13 mouse cellular contexts compared by ENCODE assay signal in the genomic region with DNA sequence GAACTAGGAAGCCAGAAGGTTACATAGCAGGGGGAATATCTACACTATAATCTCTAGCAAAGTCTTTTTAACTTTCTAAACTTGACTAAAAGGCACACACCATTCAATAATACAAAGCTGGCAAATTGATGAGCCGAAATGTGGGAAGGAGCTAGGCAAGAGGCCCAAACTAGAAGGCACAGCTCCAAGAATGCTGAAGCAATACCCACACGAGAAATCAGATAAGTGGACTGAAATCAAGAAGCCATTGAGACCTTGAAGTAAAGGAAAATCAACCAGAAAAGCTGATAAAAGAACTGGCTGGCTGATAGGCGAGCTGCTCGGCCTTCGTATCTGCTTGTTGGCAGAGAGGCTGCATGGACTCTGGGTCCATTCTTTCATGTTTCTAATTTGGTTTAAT. TPM values are rescaled to one million over a fixed set of nuclear protein-coding genes. Genes with fewer than 3 reads are reported as not detected.
DNase-seq lines count a peak whose midpoint lies in the region; ATAC-seq lines count a peak whose summit lies in the region.
"Had no signal": no experiment of that assay in that cellular context is flagged by ENCODE, and none has a peak within 500 bp of the region (broad histone marks: within the 10 kb centered on the region; RNA-seq: fewer than 3 reads in every experiment).

No protein-coding gene starts in this region.

- H3K9ac ChIP-seq in midbrain, embryonic 14.5 days (replicated peaks; ENCODE audit: low read length) = no peak overlapping the region
- H3K9ac ChIP-seq in kidney, embryonic 15.5 days = no peak overlapping the region
- H3K9ac ChIP-seq: forebrain, embryonic 15.5 days; heart, embryonic 13.5 days; lung, embryonic 14.5 days had no signal

- 83% methylated on average over 5 of the region's 5 CpGs for WGBS in midbrain, embryonic 14.5 days
- 80% methylated on average over 5 of the region's 5 CpGs for WGBS in kidney, embryonic 15.5 days

- H3K36me3 ChIP-seq in midbrain, embryonic 14.5 days (ENCODE audit: control insufficient read depth, insufficient read depth, low read length) = no peaks in the 10 kb centered on the region
- H3K36me3 ChIP-seq in kidney, embryonic 15.5 days = no peaks in the 10 kb centered on the region
- H3K36me3 ChIP-seq: forebrain, embryonic 15.5 days; heart, embryonic 13.5 days had no signal

- DNase-seq in cerebellum, postnatal 10 days = peak; percentile 37 to 41
- no peak for DNase-seq in cerebellum, adult 11-12 months
- peak; percentile 70 for DNase-seq in ovary, adult 18-20 months (ENCODE audit: low spot score)
- DNase-seq in ovary, postnatal 14 days (ENCODE audit: low spot score) = no peak
- DNase-seq in brain, adult 2 months (ENCODE audit: low read depth, low spot score) = peak; percentile 33
- peak; percentile 23 to 29 for DNase-seq in right cerebral cortex, postnatal 10 days (ENCODE audit: low spot score in 2 of 2)
- DNase-seq in midbrain, embryonic 14.5 days = no peak
- DNase-seq: gastrocnemius, postnatal 10 days; lung, embryonic 14.5 days; spleen, adult 18-20 months had no signal

- H3K4me3 ChIP-seq in midbrain, embryonic 14.5 days (replicated peaks; ENCODE audit: low read depth, low read length) = no peak overlapping the region
- H3K4me3 ChIP-seq in kidney, embryonic 15.5 days (replicated peaks) = no peak overlapping the region
- H3K4me3 ChIP-seq: forebrain, embryonic 15.5 days; heart, embryonic 13.5 days had no signal

- no peak overlapping the region for H3K27ac ChIP-seq in midbrain, embryonic 14.5 days (replicated peaks; ENCODE audit: low read depth, low read length)
- no peak overlapping the region for H3K27ac ChIP-seq in kidney, embryonic 15.5 days
- H3K27ac ChIP-seq: forebrain, embryonic 15.5 days; heart, embryonic 13.5 days had no signal

- H3K27me3 ChIP-seq in midbrain, embryonic 14.5 days (ENCODE audit: control insufficient read depth, insufficient read depth, low read length) = no peaks in the 10 kb centered on the region
- H3K27me3 ChIP-seq in kidney, embryonic 15.5 days = no peaks in the 10 kb centered on the region
- H3K27me3 ChIP-seq: forebrain, embryonic 15.5 days; heart, embryonic 13.5 days had no signal

- no peak overlapping the region for H3K4me2 ChIP-seq in midbrain, embryonic 14.5 days (ENCODE audit: low read length)
- H3K4me2 ChIP-seq in kidney, embryonic 15.5 days = no peak overlapping the region
- H3K4me2 ChIP-seq: forebrain, embryonic 15.5 days; heart, embryonic 13.5 days; lung, embryonic 14.5 days had no signal

- H3K4me1 ChIP-seq in midbrain, embryonic 14.5 days (ENCODE audit: control insufficient read depth, insufficient read depth, low read length) = no peaks in the 10 kb centered on the region
- H3K4me1 ChIP-seq in kidney, embryonic 15.5 days = no peaks in the 10 kb centered on the region
- H3K4me1 ChIP-seq: forebrain, embryonic 15.5 days; heart, embryonic 13.5 days had no signal

- H3K9me3 ChIP-seq in midbrain, embryonic 14.5 days (ENCODE audit: control insufficient read depth, low read length) = no peaks in the 10 kb centered on the region
- H3K9me3 ChIP-seq in kidney, embryonic 15.5 days (replicated peaks) = no peaks in the 10 kb centered on the region
- H3K9me3 ChIP-seq: forebrain, embryonic 15.5 days; heart, embryonic 13.5 days had no signal

- ATAC-seq in midbrain, embryonic 14.5 days (ENCODE audit: low FRiP score, low TSS enrichment) = no peak
- no peak for ATAC-seq in kidney, embryonic 15.5 days (replicated peaks; ENCODE audit: low FRiP score)
- ATAC-seq: forebrain, embryonic 15.5 days had no signal

RNA-seq across cellular contexts. Expression of a gene that starts 51.5 kb away (rescaled TPM):
- 15.3 and 20.2 TPM in 2 replicates for polyA plus RNA-seq in midbrain, embryonic 14.5 days (2014; fragmentation: Nextera tagmentation; extraction: Ambion mirVana)
- 25.5 and 25.7 TPM in 2 replicates for polyA plus RNA-seq in kidney, embryonic 15.5 days (2015; fragmentation: Nextera tagmentation; extraction: Ambion mirVana)

Comparison
In these comparisons a context has a peak if more than half of its experiments do, and no peak if none do; other contexts are left out.
1. DNase-seq: peak in cerebellum, postnatal 10 days (2 of 2), ovary, adult 18-20 months (single experiment), brain, adult 2 months (single experiment) and right cerebral cortex, postnatal 10 days (2 of 2); none in cerebellum, adult 11-12 months (single experiment), ovary, postnatal 14 days (single experiment) and midbrain, embryonic 14.5 days (single experiment).